Mouse (Mus musculus): ENCODE data around the gene Fam189b.
"Not testable (repeated sequence)": the region's sequence is repeated elsewhere in the genome, so short reads cannot be mapped to it uniquely, and the experiment has no call there.

Gene Fam189b

GRCm38 (mm10) chr3:89183058-89183958 lies at the start of gene Fam189b:
Gene Fam189b, plus strand, starts transcription at chr3:89183143.
- peak; percentile 81 for DNase-seq (ENCODE audit: low read depth, low spot score)

GRCm38 (mm10) chr3:89133752-89134151 lies 49.2 kb upstream of the Fam189b start:
- no peak for DNase-seq (ENCODE audit: low read depth, low spot score)

- no peak for DNase-seq (ENCODE audit: low read depth, low spot score)
Observed at GRCm38 (mm10) chr3:89135958-89136357, 47.0 kb upstream of the Fam189b start, which contains the start of gene Pklr. Gene Pklr, plus strand, starts transcription at chr3:89136142.

- no peak for DNase-seq (ENCODE audit: low read depth, low spot score)
Observed at GRCm38 (mm10) chr3:89136365-89136764, 46.6 kb upstream of the Fam189b start.

GRCm38 (mm10) chr3:89144821-89145220 lies 38.1 kb upstream of the Fam189b start:
- DNase-seq (ENCODE audit: low read depth, low spot score), result no peak

- no peak for DNase-seq (ENCODE audit: low read depth, low spot score)
Observed at GRCm38 (mm10) chr3:89145566-89145965, 37.4 kb upstream of the Fam189b start.

GRCm38 (mm10) chr3:89147101-89147978 lies 35.6 kb upstream of the Fam189b start:
- no peak for DNase-seq (ENCODE audit: low read depth, low spot score)

- no peak for DNase-seq (ENCODE audit: low read depth, low spot score)
Observed at GRCm38 (mm10) chr3:89147979-89148311, 35.0 kb upstream of the Fam189b start.

- no peak for DNase-seq (ENCODE audit: low read depth, low spot score)
Observed at GRCm38 (mm10) chr3:89148567-89148966, 34.4 kb upstream of the Fam189b start.

GRCm38 (mm10) chr3:89152084-89152835 lies 30.7 kb upstream of the Fam189b start:
- DNase-seq (ENCODE audit: low read depth, low spot score), result no peak

GRCm38 (mm10) chr3:89156951-89157350 lies 26.0 kb upstream of the Fam189b start:
- DNase-seq (ENCODE audit: low read depth, low spot score), result no peak

GRCm38 (mm10) chr3:89158651-89159050 lies 24.3 kb upstream of the Fam189b start:
- no peak for DNase-seq (ENCODE audit: low read depth, low spot score)

- DNase-seq (ENCODE audit: low read depth, low spot score), result peak; percentile 59
Observed at GRCm38 (mm10) chr3:89159211-89159610, 23.7 kb upstream of the Fam189b start.

GRCm38 (mm10) chr3:89159616-89160344 lies 23.2 kb upstream of the Fam189b start, which contains the start of gene Hcn3:
Gene Hcn3, minus strand, starts transcription at chr3:89160196.
- DNase-seq (ENCODE audit: low read depth, low spot score), result peak; percentile 68

GRCm38 (mm10) chr3:89161207-89161606 lies 21.7 kb upstream of the Fam189b start:
- not testable (repeated sequence) for DNase-seq (ENCODE audit: low read depth, low spot score)

GRCm38 (mm10) chr3:89161786-89162185 lies 21.2 kb upstream of the Fam189b start:
- DNase-seq (ENCODE audit: low read depth, low spot score), result no peak

- DNase-seq (ENCODE audit: low read depth, low spot score), result no peak
Observed at GRCm38 (mm10) chr3:89163123-89163522, 19.8 kb upstream of the Fam189b start.

- no peak for DNase-seq (ENCODE audit: low read depth, low spot score)
Observed at GRCm38 (mm10) chr3:89163643-89164245, 19.2 kb upstream of the Fam189b start.

GRCm38 (mm10) chr3:89164506-89165267 lies 18.3 kb upstream of the Fam189b start, which contains the start of gene Clk2:
Gene Clk2, plus strand, starts transcription at chr3:89164795.
- peak; percentile 85 for DNase-seq (ENCODE audit: low read depth, low spot score)

Data from embryo, embryonic 11.5 days (tissue).